Mouse (Mus musculus) midbrain, postnatal 0 days (tissue): ENCODE measurements at regions not wholly inside any gene's neighbourhood (a gene's known extent, or its start where the extent isn't known, plus 50 kb on each side); places are given as distances from the start of the nearest gene placed in this dataset.

ENCODE experiments used
- ATAC-seq: fragments of 200-750 bp; cut with Nextera tagmentation; 2 replicates; pipeline ENCODE4 v1.8.0; 2017; ENCODE audit warnings: moderate number of reproducible peaks, mild to moderate bottlenecking, moderate TSS enrichment, moderate library complexity; ENCODE audit not compliant: low FRiP score
- DNase-seq: peaks from one replicate; pipeline ENCODE4 v3.0.0-alpha.2; 2015; ENCODE audit warnings: low spot score
- H3K27ac ChIP-seq: fragments of 300-500 bp; sonication (generic); 2 replicates; pipeline ENCODE4 v1.5.1; 2014; ENCODE audit warnings: low read depth, mild to moderate bottlenecking, low read length, mixed read lengths
- H3K27me3 ChIP-seq: fragments of 300-500 bp; sonication (generic); 2 replicates; pipeline ENCODE4 v1.6.1; 2014; ENCODE audit warnings: low read length, control low read depth, mixed read lengths; ENCODE audit not compliant: insufficient read depth
- H3K36me3 ChIP-seq: fragments of 300-500 bp; sonication (generic); 2 replicates; pipeline ENCODE4 v1.6.1; 2014; ENCODE audit warnings: low read length, control low read depth, mixed read lengths; ENCODE audit not compliant: insufficient read depth
- H3K4me1 ChIP-seq: fragments of 300-500 bp; sonication (generic); 2 replicates; pipeline ENCODE4 v1.6.1; 2014; ENCODE audit warnings: mild to moderate bottlenecking, control low read depth, antibody characterized with exemption, low read length, mixed read lengths; ENCODE audit not compliant: insufficient read depth
- H3K4me2 ChIP-seq: fragments of 300-500 bp; sonication (generic); 2 replicates; pipeline ENCODE4 v1.6.1; 2014; ENCODE audit warnings: low read depth, mild to moderate bottlenecking, low read length, mixed read lengths; ENCODE audit not compliant: poor library complexity, severe bottlenecking
- H3K4me3 ChIP-seq: fragments of 300-500 bp; sonication (generic); 2 replicates; pipeline ENCODE4 v1.5.1; 2014; ENCODE audit warnings: low read depth, mild to moderate bottlenecking, low read length, moderate library complexity
- H3K9ac ChIP-seq: fragments of 300-500 bp; sonication (generic); replicated peaks from 2 replicates; pipeline ENCODE4 v1.6.1; 2014; ENCODE audit warnings: mild to moderate bottlenecking, low read length, moderate library complexity, mixed read lengths; ENCODE audit not compliant: poor library complexity, severe bottlenecking
- H3K9me3 ChIP-seq: fragments of 300-500 bp; sonication (generic); 2 replicates; pipeline ENCODE4 v1.6.1; 2016; ENCODE audit warnings: low read length, control low read depth
- CTCF ChIP-seq: IDR thresholded peaks from 2 replicates; pipeline ENCODE4 v1.5.1; 2016; ENCODE audit warnings: antibody characterized with exemption, mild to moderate bottlenecking
- WGBS: fragments of 180-500 bp; shearing (Covaris S2); extraction: QIAGEN DNeasy Blood & Tissue Kit; methylation state at CpG from one replicate; pipeline ENCODE4 v1.1.7; 2014; 5-methylcytosine and 5-hydroxymethylcytosine counted together

DNA sequence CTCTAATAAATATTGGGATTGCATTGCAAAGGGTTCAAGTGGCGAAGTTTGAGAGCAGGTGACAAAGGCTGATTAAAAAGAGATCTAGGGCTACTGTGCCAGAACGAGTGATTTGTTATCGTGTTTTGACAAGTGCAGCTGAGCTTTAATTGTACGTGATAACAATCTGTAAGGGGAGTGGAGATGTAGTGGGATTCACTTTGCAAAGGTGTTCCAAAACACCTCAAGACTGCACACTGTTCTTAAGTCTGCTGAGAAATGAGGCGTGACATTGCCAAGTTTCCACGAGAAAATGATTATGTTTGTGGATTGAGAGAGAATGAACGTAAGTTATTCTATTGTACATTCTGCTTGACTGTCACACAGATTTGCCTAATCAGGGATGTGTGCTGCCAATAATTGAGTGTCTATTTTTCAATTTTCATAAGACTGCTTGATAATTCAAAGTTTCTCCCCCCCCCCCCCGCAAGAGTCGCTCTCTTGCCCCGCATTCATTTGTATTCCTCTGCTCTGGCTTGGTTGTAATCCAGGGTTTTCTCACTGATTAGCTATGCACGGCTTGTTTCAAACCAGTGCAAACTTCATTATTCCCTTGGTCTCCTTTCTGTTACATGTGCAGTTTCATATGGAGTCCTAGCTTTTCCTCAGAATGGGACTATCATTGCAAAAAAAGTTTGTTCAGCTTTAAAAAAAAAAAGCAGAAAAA lies 385.7 kb downstream of the Olfm4 start:
- H3K4me1 ChIP-seq, result no peaks in the 10 kb centered on the region
- peak overlapping the region; percentile 15; the same call in 1 of the 2 replicates for H3K4me2 ChIP-seq
- 20% methylated on average over 11 of the region's 11 CpGs for WGBS
- no peak overlapping the region for H3K9ac ChIP-seq
- H3K4me3 ChIP-seq, result no peak overlapping the region
- no peak overlapping the region for H3K27ac ChIP-seq
- ATAC-seq, result no peak
- H3K27me3 ChIP-seq, result no peaks in the 10 kb centered on the region
- no peaks in the 10 kb centered on the region for H3K36me3 ChIP-seq
- no peaks in the 10 kb centered on the region for H3K9me3 ChIP-seq
- TF ChIP-seq CTCF, result no peak
- DNase-seq, result peak; percentile 35

DNA sequence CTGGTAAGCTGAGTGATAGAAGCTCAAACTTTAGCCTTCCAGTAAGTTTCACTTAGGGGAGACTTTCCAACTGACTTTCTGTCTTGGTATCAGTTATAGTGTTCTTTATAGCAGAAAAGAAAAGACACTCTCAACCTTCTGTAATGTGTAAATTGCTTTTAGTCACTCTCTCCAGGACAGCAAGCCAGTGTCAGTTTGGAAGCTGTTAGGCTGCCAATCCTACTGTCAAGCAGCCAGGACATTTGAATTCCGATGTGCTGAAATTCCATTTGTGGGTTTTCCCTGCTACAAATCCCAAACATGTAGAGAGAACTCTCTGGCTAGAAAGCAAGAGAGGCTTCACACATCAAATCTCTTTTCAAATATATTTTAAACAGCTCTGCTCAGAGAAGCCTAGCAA lies 390.4 kb downstream of the Olfm4 start:
- DNase-seq (no peak), ATAC-seq (no peak)
- 69% methylated on average over 1 of the region's 1 CpGs for WGBS
- no peaks in the 10 kb centered on the region for H3K4me1 ChIP-seq
- H3K4me3 ChIP-seq, result no peak overlapping the region
- H3K27me3 ChIP-seq, result no peaks in the 10 kb centered on the region
- no peak overlapping the region for H3K27ac ChIP-seq
- no peaks in the 10 kb centered on the region for H3K9me3 ChIP-seq
- no peak for TF ChIP-seq CTCF
- no peaks in the 10 kb centered on the region for H3K36me3 ChIP-seq
- H3K4me2 ChIP-seq, result no peak overlapping the region
- H3K9ac ChIP-seq, result no peak overlapping the region

DNA sequence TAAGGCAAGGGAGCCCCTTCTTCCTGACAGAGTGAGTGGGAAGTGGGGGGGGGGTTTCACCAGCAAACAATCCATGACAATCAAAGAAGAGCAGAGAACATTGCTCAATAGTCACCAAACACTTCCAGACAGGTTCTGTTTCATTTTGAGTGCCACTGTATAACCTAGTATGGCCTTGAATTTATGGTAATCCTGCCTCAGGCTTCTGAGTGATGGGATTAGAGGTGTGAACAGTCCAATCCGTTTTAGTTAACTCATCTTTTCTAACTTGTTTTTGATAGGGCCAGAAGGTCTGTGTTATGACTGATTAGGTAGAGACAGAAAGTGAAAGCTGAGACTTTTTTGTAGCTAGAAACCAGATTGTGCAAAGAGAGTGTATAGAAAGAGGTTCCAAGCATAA lies 393.2 kb downstream of the Olfm4 start:
- H3K4me1 ChIP-seq, result no peaks in the 10 kb centered on the region
- no peaks in the 10 kb centered on the region for H3K36me3 ChIP-seq
- no peak overlapping the region for H3K4me3 ChIP-seq
- H3K4me2 ChIP-seq, result no peak overlapping the region
- H3K27me3 ChIP-seq, result no peaks in the 10 kb centered on the region
- H3K27ac ChIP-seq, result no peak overlapping the region
- TF ChIP-seq CTCF, result no peak
- no peaks in the 10 kb centered on the region for H3K9me3 ChIP-seq
- 25% methylated on average over 1 of the region's 1 CpGs for WGBS
- DNase-seq (no peak), ATAC-seq (no peak)
- H3K9ac ChIP-seq, result no peak overlapping the region

DNA sequence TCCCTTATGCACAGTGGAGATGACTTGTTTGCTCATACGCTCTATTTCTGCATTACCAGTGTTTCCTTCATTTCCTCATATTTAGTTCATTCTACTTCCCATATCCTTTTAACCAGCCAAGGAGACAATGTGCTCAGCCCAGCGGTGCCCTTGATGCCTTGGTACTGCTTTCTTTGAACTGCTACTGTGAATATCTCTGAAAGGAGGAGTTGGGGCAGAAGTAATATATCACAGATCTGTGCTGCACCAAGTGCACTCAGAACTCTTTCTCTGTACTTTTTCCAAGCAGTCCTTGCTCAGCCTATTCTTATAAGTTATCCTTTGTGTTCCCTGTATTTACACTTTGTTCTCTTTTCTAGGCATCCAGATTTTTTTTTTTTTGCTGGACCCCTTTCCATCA lies 407.5 kb downstream of the Olfm4 start:
- no peak for TF ChIP-seq CTCF
- ATAC-seq, result no peak
- no peak overlapping the region for H3K4me3 ChIP-seq
- no peaks in the 10 kb centered on the region for H3K27me3 ChIP-seq
- H3K9me3 ChIP-seq, result no peaks in the 10 kb centered on the region
- H3K27ac ChIP-seq, result no peak overlapping the region
- 77% methylated on average over 2 of the region's 2 CpGs for WGBS
- H3K4me2 ChIP-seq, result no peak overlapping the region
- no peaks in the 10 kb centered on the region for H3K4me1 ChIP-seq
- DNase-seq, result no peak
- no peak overlapping the region for H3K9ac ChIP-seq
- no peaks in the 10 kb centered on the region for H3K36me3 ChIP-seq

DNA sequence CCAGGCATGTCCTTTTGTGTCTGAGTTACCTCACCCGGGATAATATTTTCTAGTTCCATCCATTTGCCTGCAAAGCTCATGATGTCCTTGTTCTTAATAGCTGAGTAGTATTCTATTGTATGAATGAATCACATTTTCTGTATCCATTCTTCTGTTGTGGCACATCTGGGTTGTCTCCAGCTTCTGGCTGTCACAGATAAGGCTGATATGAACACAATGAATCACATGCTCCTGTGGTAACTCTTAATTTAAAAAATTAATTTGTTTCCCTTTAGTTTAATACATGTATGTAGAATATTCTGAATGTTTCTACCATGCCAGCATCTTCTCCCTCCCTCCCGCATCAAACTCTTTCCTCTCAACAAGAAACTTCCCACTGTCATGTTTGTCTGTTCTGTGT lies 424.4 kb downstream of the Olfm4 start:
- H3K4me2 ChIP-seq, result no peak overlapping the region
- H3K9ac ChIP-seq, result no peak overlapping the region
- no peaks in the 10 kb centered on the region for H3K27me3 ChIP-seq
- H3K36me3 ChIP-seq, result no peaks in the 10 kb centered on the region
- no peaks in the 10 kb centered on the region for H3K4me1 ChIP-seq
- WGBS, result 88% methylated on average over 2 of the region's 2 CpGs
- DNase-seq (no peak), ATAC-seq (no peak)
- H3K27ac ChIP-seq, result no peak overlapping the region
- H3K4me3 ChIP-seq, result no peak overlapping the region
- no peak for TF ChIP-seq CTCF
- no peaks in the 10 kb centered on the region for H3K9me3 ChIP-seq

DNA sequence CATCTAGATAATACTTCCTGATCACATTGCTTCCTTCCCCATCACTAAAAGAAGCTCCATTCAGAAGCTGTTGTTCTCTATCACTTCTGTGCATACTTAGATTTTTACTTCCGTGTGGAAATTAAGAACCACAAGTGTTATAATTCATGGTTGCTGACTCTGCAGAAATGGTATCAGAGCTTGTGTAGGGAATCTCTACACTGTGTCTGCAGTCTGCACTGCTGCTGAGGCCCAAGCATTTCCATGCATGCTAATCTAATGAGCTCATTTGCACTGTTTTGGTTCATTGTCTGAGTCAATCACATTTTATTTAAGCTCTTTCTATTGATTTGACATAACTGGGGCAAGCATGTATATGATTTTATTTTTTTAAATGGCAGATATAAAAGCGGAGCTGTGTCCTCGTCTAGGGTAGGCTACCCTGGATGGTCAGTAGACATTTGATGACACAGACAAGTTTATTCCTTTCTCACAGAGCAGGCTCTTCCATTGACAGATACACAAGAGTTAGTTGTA lies 435.0 kb downstream of the Olfm4 start:
- ATAC-seq, result no peak
- no peak for TF ChIP-seq CTCF
- Histone ChIP-seq H3K4me2 (no peak overlapping the region), H3K36me3 (no peaks in the 10 kb centered on the region), H3K9me3 (no peaks in the 10 kb centered on the region), H3K4me3 (no peak overlapping the region), H3K27me3 (no peaks in the 10 kb centered on the region), H3K9ac (no peak overlapping the region), H3K27ac (no peak overlapping the region), H3K4me1 (no peaks in the 10 kb centered on the region)
- DNase-seq, result no peak
- WGBS, result 79% methylated on average over 3 of the region's 3 CpGs
